Mouse (Mus musculus): ENCODE results near the gene Rcor3. TPM values are rescaled to one million over a fixed set of nuclear protein-coding genes. Genes with fewer than 3 reads are reported as not detected.

The Rcor3 gene
- polyA plus RNA-seq (2015; fragmentation: Nextera tagmentation; extraction: Ambion mirVana): 9.0 and 9.5 TPM in 2 replicates

GRCm38 (mm10) chr1:192137926-192138910, at the start of gene Rcor3:
Rcor3 (minus strand) TSS chr1:192138062.
- WGBS (ENCODE audit: insufficient replicate concordance): under 1% methylated on average over 56 of the region's 88 CpGs
- Histone ChIP-seq H3K9me3 (replicated peaks) (no peaks in the 10 kb centered on the region), H3K4me1 (replicated peaks) (peaks cover 36% of the 10 kb centered on the region), H3K27me3 (no peaks in the 10 kb centered on the region), H3K9ac (peak within 1 kb of the TSS; percentile 94), H3K4me2 (peak within 1 kb of the TSS; percentile 99), H3K27ac (peak within 1 kb of the TSS; percentile 93), H3K4me3 (replicated peaks) (peak within 1 kb of the TSS; percentile 87), H3K36me3 (peaks cover 5% of the 10 kb centered on the region; the same call in 1 of the 2 replicates)
- peak; percentile 85 for ATAC-seq (ENCODE audit: low read depth)
- peak; percentile 75 for DNase-seq

- Histone ChIP-seq H3K4me1 (replicated peaks) (no peaks in the 10 kb centered on the region), H3K36me3 (no peaks in the 10 kb centered on the region), H3K27ac (no peak overlapping the region), H3K4me3 (replicated peaks) (no peak overlapping the region), H3K9me3 (replicated peaks) (no peaks in the 10 kb centered on the region), H3K9ac (no peak overlapping the region), H3K4me2 (no peak overlapping the region), H3K27me3 (no peaks in the 10 kb centered on the region)
- 65% methylated on average over 4 of the region's 4 CpGs for WGBS (ENCODE audit: insufficient replicate concordance)
- DNase-seq: no peak
- ATAC-seq (ENCODE audit: low read depth): no peak
Measured at GRCm38 (mm10) chr1:192181696-192182257, 43.9 kb upstream of the Rcor3 start.

- Histone ChIP-seq H3K27me3 (no peaks in the 10 kb centered on the region), H3K36me3 (no peaks in the 10 kb centered on the region), H3K9me3 (replicated peaks) (no peaks in the 10 kb centered on the region), H3K9ac (no peak overlapping the region), H3K4me3 (replicated peaks) (no peak overlapping the region), H3K4me2 (no peak overlapping the region), H3K27ac (no peak overlapping the region), H3K4me1 (replicated peaks) (no peaks in the 10 kb centered on the region)
- ATAC-seq (ENCODE audit: low read depth) (no peak), DNase-seq (no peak)
- 46% methylated on average over 3 of the region's 3 CpGs for WGBS (ENCODE audit: insufficient replicate concordance)
Measured at GRCm38 (mm10) chr1:192179877-192180276, 42.0 kb upstream of the Rcor3 start.

- no peaks in the 10 kb centered on the region for H3K4me1 ChIP-seq (replicated peaks)
- no peak overlapping the region for H3K4me3 ChIP-seq (replicated peaks)
- no peak overlapping the region for H3K27ac ChIP-seq
- no peaks in the 10 kb centered on the region for H3K9me3 ChIP-seq (replicated peaks)
- ATAC-seq (ENCODE audit: low read depth) (no peak), DNase-seq (no peak)
- H3K4me2 ChIP-seq: no peak overlapping the region
- H3K36me3 ChIP-seq: no peaks in the 10 kb centered on the region
- no peaks in the 10 kb centered on the region for H3K27me3 ChIP-seq
- WGBS (ENCODE audit: insufficient replicate concordance): 63% methylated on average over 3 of the region's 3 CpGs
- H3K9ac ChIP-seq: no peak overlapping the region
Measured at GRCm38 (mm10) chr1:192171477-192171876, 33.6 kb upstream of the Rcor3 start.

- Histone ChIP-seq H3K4me1 (replicated peaks) (no peaks in the 10 kb centered on the region), H3K9me3 (replicated peaks) (0 out of 2 replicates have a peak, but pooled peaks cover 3% of the 10 kb centered on the region), H3K27me3 (no peaks in the 10 kb centered on the region), H3K4me3 (replicated peaks) (no peak overlapping the region), H3K4me2 (no peak overlapping the region), H3K36me3 (no peaks in the 10 kb centered on the region), H3K9ac (no peak overlapping the region), H3K27ac (no peak overlapping the region)
- no peak for ATAC-seq (ENCODE audit: low read depth)
- 70% methylated on average over 4 of the region's 4 CpGs for WGBS (ENCODE audit: insufficient replicate concordance)
- DNase-seq: no peak
Measured at GRCm38 (mm10) chr1:192151179-192151578, 13.3 kb upstream of the Rcor3 start.

- H3K27ac ChIP-seq: no peak overlapping the region
- ATAC-seq (ENCODE audit: low read depth) (no peak), DNase-seq (no peak)
- no peaks in the 10 kb centered on the region for H3K36me3 ChIP-seq
- H3K4me2 ChIP-seq: no peak overlapping the region
- no peak overlapping the region for H3K4me3 ChIP-seq (replicated peaks)
- H3K4me1 ChIP-seq (replicated peaks): peaks cover 26% of the 10 kb centered on the region
- no peaks in the 10 kb centered on the region for H3K27me3 ChIP-seq
- 88% methylated on average over 2 of the region's 2 CpGs for WGBS (ENCODE audit: insufficient replicate concordance)
- H3K9me3 ChIP-seq (replicated peaks): no peaks in the 10 kb centered on the region
- H3K9ac ChIP-seq: no peak overlapping the region
Measured at GRCm38 (mm10) chr1:192140313-192140712, 2.5 kb upstream of the Rcor3 start.

- Histone ChIP-seq H3K27me3 (no peaks in the 10 kb centered on the region), H3K9me3 (replicated peaks) (no peaks in the 10 kb centered on the region), H3K4me3 (replicated peaks) (peak overlapping the region; percentile 87), H3K4me2 (peak overlapping the region; percentile 99), H3K36me3 (peaks cover 5% of the 10 kb centered on the region; the same call in 1 of the 2 replicates), H3K9ac (peak overlapping the region; percentile 94), H3K27ac (peak overlapping the region; percentile 93), H3K4me1 (replicated peaks) (peaks cover 36% of the 10 kb centered on the region)
- 1% methylated on average over 26 of the region's 61 CpGs for WGBS (ENCODE audit: insufficient replicate concordance)
- no peak for DNase-seq
- peak; percentile 18 for ATAC-seq (ENCODE audit: low read depth)
Measured at GRCm38 (mm10) chr1:192137291-192137925, 454 bp downstream of the Rcor3 start.

- Histone ChIP-seq H3K27ac (peak overlapping the region; percentile 93), H3K4me1 (replicated peaks) (peaks cover 36% of the 10 kb centered on the region), H3K4me2 (peak overlapping the region; percentile 99), H3K36me3 (peaks cover 5% of the 10 kb centered on the region; the same call in 1 of the 2 replicates), H3K27me3 (no peaks in the 10 kb centered on the region), H3K4me3 (replicated peaks) (peak overlapping the region; percentile 87), H3K9me3 (replicated peaks) (no peaks in the 10 kb centered on the region), H3K9ac (peak overlapping the region; percentile 94)
- WGBS (ENCODE audit: insufficient replicate concordance): under 1% methylated on average over 55 of the region's 55 CpGs
- DNase-seq (peak; percentile 70), ATAC-seq (ENCODE audit: low read depth) (peak; percentile 67)
Measured at GRCm38 (mm10) chr1:192136561-192137290, 1.1 kb downstream of the Rcor3 start.

GRCm38 (mm10) chr1:192130202-192130601, 7.7 kb downstream of the Rcor3 start:
- DNase-seq (no peak), ATAC-seq (ENCODE audit: low read depth) (peak; percentile 62; the same call in 1 of the 2 replicates)
- no peaks in the 10 kb centered on the region for H3K27me3 ChIP-seq
- H3K36me3 ChIP-seq: peaks cover 29% of the 10 kb centered on the region
- H3K4me1 ChIP-seq (replicated peaks): peaks cover 36% of the 10 kb centered on the region
- no peak overlapping the region for H3K4me2 ChIP-seq
- no peaks in the 10 kb centered on the region for H3K9me3 ChIP-seq (replicated peaks)
- no peak overlapping the region for H3K4me3 ChIP-seq (replicated peaks)
- no peak overlapping the region for H3K9ac ChIP-seq
- 80% methylated on average over 1 of the region's 1 CpGs for WGBS (ENCODE audit: insufficient replicate concordance)
- no peak overlapping the region for H3K27ac ChIP-seq

- Histone ChIP-seq H3K9me3 (replicated peaks) (no peaks in the 10 kb centered on the region), H3K27me3 (no peaks in the 10 kb centered on the region), H3K4me3 (replicated peaks) (no peak overlapping the region), H3K27ac (no peak overlapping the region), H3K4me1 (replicated peaks) (peaks cover 25% of the 10 kb centered on the region), H3K36me3 (peaks cover 42% of the 10 kb centered on the region), H3K4me2 (no peak overlapping the region), H3K9ac (no peak overlapping the region)
- DNase-seq (no peak), ATAC-seq (ENCODE audit: low read depth) (peak; percentile 60)
- WGBS (ENCODE audit: insufficient replicate concordance): 69% methylated on average over 8 of the region's 8 CpGs
Measured at GRCm38 (mm10) chr1:192128343-192128742, 9.5 kb downstream of the Rcor3 start.

Data from liver, embryonic 13.5 days (tissue).